Mouse (Mus musculus): ENCODE measurements around the gene Nr2f6. TPM values are rescaled to one million over a fixed set of nuclear protein-coding genes. Genes with fewer than 3 reads are reported as not detected.

Gene Nr2f6
- polyA plus RNA-seq, 1 experiment from 2014 or later: 92.8 TPM

- Histone ChIP-seq H3K4me1 (replicated peaks; ENCODE audit: control insufficient read depth, insufficient read depth, low read length) (peaks cover 11% of the 10 kb centered on the region), H3K27ac (ENCODE audit: low read depth) (no peak overlapping the region), H3K9me3 (ENCODE audit: control insufficient read depth, low read length) (no peaks in the 10 kb centered on the region), H3K4me2 (ENCODE audit: low read length) (no peak overlapping the region), H3K27me3 (replicated peaks; ENCODE audit: control insufficient read depth, insufficient read depth, low read length) (no peaks in the 10 kb centered on the region), H3K9ac (ENCODE audit: low read length) (no peak overlapping the region), H3K4me3 (ENCODE audit: low read depth, low read length) (no peak overlapping the region), H3K36me3 (ENCODE audit: control insufficient read depth, insufficient read depth, low read length) (peaks cover 18% of the 10 kb centered on the region)
- WGBS: 81% methylated on average over 10 of the region's 10 CpGs
- ATAC-seq (replicated peaks; ENCODE audit: low FRiP score, low TSS enrichment, low read depth): no peak
- DNase-seq (ENCODE audit: low spot score): no peak
Observed at GRCm38 (mm10) chr8:71395071-71395470, 13.3 kb upstream of the Nr2f6 start.

- H3K27me3 ChIP-seq (replicated peaks; ENCODE audit: control insufficient read depth, insufficient read depth, low read length): no peaks in the 10 kb centered on the region
- H3K9ac ChIP-seq (ENCODE audit: low read length): no peak overlapping the region
- no peak overlapping the region for H3K4me3 ChIP-seq (ENCODE audit: low read depth, low read length)
- H3K27ac ChIP-seq (ENCODE audit: low read depth): no peak overlapping the region
- ATAC-seq (replicated peaks; ENCODE audit: low FRiP score, low TSS enrichment, low read depth): no peak
- no peaks in the 10 kb centered on the region for H3K9me3 ChIP-seq (ENCODE audit: control insufficient read depth, low read length)
- H3K36me3 ChIP-seq (ENCODE audit: control insufficient read depth, insufficient read depth, low read length): peaks cover 12% of the 10 kb centered on the region
- H3K4me2 ChIP-seq (ENCODE audit: low read length): no peak overlapping the region
- 80% methylated on average over 7 of the region's 7 CpGs for WGBS
- DNase-seq (ENCODE audit: low spot score): no peak
- peaks cover 11% of the 10 kb centered on the region for H3K4me1 ChIP-seq (replicated peaks; ENCODE audit: control insufficient read depth, insufficient read depth, low read length)
Observed at GRCm38 (mm10) chr8:71394481-71394880, 12.7 kb upstream of the Nr2f6 start.

GRCm38 (mm10) chr8:71392871-71393270, 11.1 kb upstream of the Nr2f6 start:
- no peak overlapping the region for H3K27ac ChIP-seq (ENCODE audit: low read depth)
- ATAC-seq (replicated peaks; ENCODE audit: low FRiP score, low TSS enrichment, low read depth) (no peak), DNase-seq (ENCODE audit: low spot score) (no peak)
- H3K9ac ChIP-seq (ENCODE audit: low read length): no peak overlapping the region
- no peaks in the 10 kb centered on the region for H3K27me3 ChIP-seq (replicated peaks; ENCODE audit: control insufficient read depth, insufficient read depth, low read length)
- H3K36me3 ChIP-seq (ENCODE audit: control insufficient read depth, insufficient read depth, low read length): no peaks in the 10 kb centered on the region
- H3K4me1 ChIP-seq (replicated peaks; ENCODE audit: control insufficient read depth, insufficient read depth, low read length): peaks cover 11% of the 10 kb centered on the region
- peak overlapping the region; percentile 9 for H3K4me2 ChIP-seq (ENCODE audit: low read length)
- WGBS: 15% methylated on average over 3 of the region's 3 CpGs
- H3K9me3 ChIP-seq (ENCODE audit: control insufficient read depth, low read length): no peaks in the 10 kb centered on the region
- H3K4me3 ChIP-seq (ENCODE audit: low read depth, low read length): no peak overlapping the region

- WGBS: 76% methylated on average over 5 of the region's 5 CpGs
Observed at GRCm38 (mm10) chr8:71392391-71392790, 10.6 kb upstream of the Nr2f6 start.

GRCm38 (mm10) chr8:71391696-71392095, 9.9 kb upstream of the Nr2f6 start:
- H3K9me3 ChIP-seq (ENCODE audit: control insufficient read depth, low read length): no peaks in the 10 kb centered on the region
- H3K4me1 ChIP-seq (replicated peaks; ENCODE audit: control insufficient read depth, insufficient read depth, low read length): peaks cover 4% of the 10 kb centered on the region; the same call in 1 of the 2 replicates
- H3K27ac ChIP-seq (ENCODE audit: low read depth): no peak overlapping the region
- no peak for ATAC-seq (replicated peaks; ENCODE audit: low FRiP score, low TSS enrichment, low read depth)
- DNase-seq (ENCODE audit: low spot score): no peak
- H3K27me3 ChIP-seq (replicated peaks; ENCODE audit: control insufficient read depth, insufficient read depth, low read length): no peaks in the 10 kb centered on the region
- H3K36me3 ChIP-seq (ENCODE audit: control insufficient read depth, insufficient read depth, low read length): no peaks in the 10 kb centered on the region
- 90% methylated on average over 2 of the region's 2 CpGs for WGBS
- no peak overlapping the region for H3K9ac ChIP-seq (ENCODE audit: low read length)
- no peak overlapping the region for H3K4me3 ChIP-seq (ENCODE audit: low read depth, low read length)
- H3K4me2 ChIP-seq (ENCODE audit: low read length): no peak overlapping the region

More at GRCm38 (mm10) chr8:71392391-71392790, 10.6 kb upstream of the Nr2f6 start:
- DNase-seq (ENCODE audit: low spot score) (no peak), ATAC-seq (replicated peaks; ENCODE audit: low FRiP score, low TSS enrichment, low read depth) (no peak)
- no peaks in the 10 kb centered on the region for H3K36me3 ChIP-seq (ENCODE audit: control insufficient read depth, insufficient read depth, low read length)
- no peaks in the 10 kb centered on the region for H3K27me3 ChIP-seq (replicated peaks; ENCODE audit: control insufficient read depth, insufficient read depth, low read length)
- no peak overlapping the region for H3K9ac ChIP-seq (ENCODE audit: low read length)
- no peak overlapping the region for H3K4me3 ChIP-seq (ENCODE audit: low read depth, low read length)
- H3K4me1 ChIP-seq (replicated peaks; ENCODE audit: control insufficient read depth, insufficient read depth, low read length): peaks cover 6% of the 10 kb centered on the region
- no peak overlapping the region for H3K4me2 ChIP-seq (ENCODE audit: low read length)
- no peaks in the 10 kb centered on the region for H3K9me3 ChIP-seq (ENCODE audit: control insufficient read depth, low read length)
- no peak overlapping the region for H3K27ac ChIP-seq (ENCODE audit: low read depth)

DNA sequence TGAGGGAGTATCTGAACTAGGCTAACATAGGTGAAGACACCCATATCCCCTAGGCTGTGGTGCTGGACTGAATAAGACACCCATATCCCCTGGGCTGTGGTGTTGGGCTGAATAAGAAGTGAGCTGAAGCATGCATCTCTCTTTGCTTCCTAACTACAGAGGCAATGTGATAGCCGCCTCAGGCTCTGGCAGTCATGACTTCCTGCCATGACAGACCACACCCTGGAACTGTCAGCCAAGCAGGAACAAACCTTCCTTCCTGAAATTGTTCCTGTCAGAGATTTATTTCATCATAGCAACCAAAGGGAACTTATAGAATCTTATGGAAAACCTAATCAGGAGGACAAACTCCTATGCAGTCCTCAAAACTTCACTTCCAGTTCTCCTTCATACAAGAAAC, 6.5 kb upstream of the Nr2f6 start:
- H3K4me1 ChIP-seq (replicated peaks; ENCODE audit: control insufficient read depth, insufficient read depth, low read length): peaks cover 3% of the 10 kb centered on the region
- no peaks in the 10 kb centered on the region for H3K36me3 ChIP-seq (ENCODE audit: control insufficient read depth, insufficient read depth, low read length)
- H3K4me2 ChIP-seq (ENCODE audit: low read length): no peak overlapping the region
- 63% methylated on average over 1 of the region's 1 CpGs for WGBS
- H3K9ac ChIP-seq (ENCODE audit: low read length): no peak overlapping the region
- H3K27me3 ChIP-seq (replicated peaks; ENCODE audit: control insufficient read depth, insufficient read depth, low read length): no peaks in the 10 kb centered on the region
- no peaks in the 10 kb centered on the region for H3K9me3 ChIP-seq (ENCODE audit: control insufficient read depth, low read length)
- DNase-seq (ENCODE audit: low spot score) (no peak), ATAC-seq (replicated peaks; ENCODE audit: low FRiP score, low TSS enrichment, low read depth) (no peak)
- no peak overlapping the region for H3K4me3 ChIP-seq (ENCODE audit: low read depth, low read length)
- H3K27ac ChIP-seq (ENCODE audit: low read depth): no peak overlapping the region

GRCm38 (mm10) chr8:71385212-71385835, 3.6 kb upstream of the Nr2f6 start:
- no peak overlapping the region for H3K4me3 ChIP-seq (ENCODE audit: low read depth, low read length)
- WGBS: 64% methylated on average over 12 of the region's 12 CpGs
- H3K27ac ChIP-seq (ENCODE audit: low read depth): no peak overlapping the region
- no peak for DNase-seq (ENCODE audit: low spot score)
- no peak overlapping the region for H3K4me2 ChIP-seq (ENCODE audit: low read length)
- H3K4me1 ChIP-seq (replicated peaks; ENCODE audit: control insufficient read depth, insufficient read depth, low read length): peaks cover 14% of the 10 kb centered on the region
- H3K36me3 ChIP-seq (ENCODE audit: control insufficient read depth, insufficient read depth, low read length): no peaks in the 10 kb centered on the region
- H3K9me3 ChIP-seq (ENCODE audit: control insufficient read depth, low read length): no peaks in the 10 kb centered on the region
- no peak for ATAC-seq (replicated peaks; ENCODE audit: low FRiP score, low TSS enrichment, low read depth)
- H3K9ac ChIP-seq (ENCODE audit: low read length): no peak overlapping the region
- H3K27me3 ChIP-seq (replicated peaks; ENCODE audit: control insufficient read depth, insufficient read depth, low read length): no peaks in the 10 kb centered on the region

- WGBS: 53% methylated on average over 3 of the region's 3 CpGs
- peak overlapping the region; percentile 88; the same call in 1 of the 2 replicates for H3K27ac ChIP-seq (ENCODE audit: low read depth)
- no peaks in the 10 kb centered on the region for H3K36me3 ChIP-seq (ENCODE audit: control insufficient read depth, insufficient read depth, low read length)
- ATAC-seq (replicated peaks; ENCODE audit: low FRiP score, low TSS enrichment, low read depth) (no peak), DNase-seq (ENCODE audit: low spot score) (no peak)
- no peaks in the 10 kb centered on the region for H3K27me3 ChIP-seq (replicated peaks; ENCODE audit: control insufficient read depth, insufficient read depth, low read length)
- H3K4me1 ChIP-seq (replicated peaks; ENCODE audit: control insufficient read depth, insufficient read depth, low read length): peaks cover 28% of the 10 kb centered on the region
- no peak overlapping the region for H3K4me3 ChIP-seq (ENCODE audit: low read depth, low read length)
- H3K9me3 ChIP-seq (ENCODE audit: control insufficient read depth, low read length): no peaks in the 10 kb centered on the region
- no peak overlapping the region for H3K9ac ChIP-seq (ENCODE audit: low read length)
- H3K4me2 ChIP-seq (ENCODE audit: low read length): no peak overlapping the region
Observed at GRCm38 (mm10) chr8:71383860-71384259, 2.1 kb upstream of the Nr2f6 start.

DNA sequence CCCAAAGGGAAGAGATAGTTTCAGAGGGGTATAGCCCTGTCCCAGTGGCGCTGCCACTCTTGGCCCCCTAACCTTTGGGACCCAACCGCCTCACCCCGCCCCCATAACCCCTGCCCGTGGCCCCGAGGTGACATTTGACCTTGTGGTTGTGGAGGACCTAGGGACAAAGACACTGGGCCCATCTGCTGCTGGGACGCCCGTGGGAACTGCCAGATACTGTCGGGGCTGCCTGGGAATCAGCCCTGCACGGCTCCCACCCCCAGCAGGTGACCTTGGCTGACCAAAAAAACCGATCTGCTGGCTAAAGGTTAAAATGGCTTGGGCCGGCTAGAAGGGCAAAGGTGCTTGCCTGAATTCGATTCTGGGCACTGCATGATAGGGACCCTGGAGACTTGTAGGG, 1.6 kb upstream of the Nr2f6 start:
- Histone ChIP-seq H3K27ac (ENCODE audit: low read depth) (peak overlapping the region; percentile 88; the same call in 1 of the 2 replicates), H3K9ac (ENCODE audit: low read length) (0 out of 2 replicates have a peak overlapping the region, but pooled peaks have one; percentile 11), H3K4me2 (ENCODE audit: low read length) (no peak overlapping the region), H3K9me3 (ENCODE audit: control insufficient read depth, low read length) (no peaks in the 10 kb centered on the region), H3K36me3 (ENCODE audit: control insufficient read depth, insufficient read depth, low read length) (no peaks in the 10 kb centered on the region), H3K27me3 (replicated peaks; ENCODE audit: control insufficient read depth, insufficient read depth, low read length) (no peaks in the 10 kb centered on the region), H3K4me1 (replicated peaks; ENCODE audit: control insufficient read depth, insufficient read depth, low read length) (peaks cover 31% of the 10 kb centered on the region), H3K4me3 (ENCODE audit: low read depth, low read length) (no peak overlapping the region)
- no peak for DNase-seq (ENCODE audit: low spot score)
- no peak for ATAC-seq (replicated peaks; ENCODE audit: low FRiP score, low TSS enrichment, low read depth)
- WGBS: 28% methylated on average over 12 of the region's 12 CpGs

Data from intestine, embryonic 14.5 days (tissue).